Mouse (Mus musculus) embryonic facial prominence, embryonic 14.5 days (tissue): ENCODE results near the gene Olfr364-ps1. TPM values are rescaled to one million over a fixed set of nuclear protein-coding genes. Genes with fewer than 3 reads are reported as not detected.

Experiments used
- ATAC-seq: fragments of 200-750 bp; cut with Nextera tagmentation; 2 replicates; pipeline ENCODE4 v1.8.0; 2017; ENCODE audit warnings: low read depth, moderate number of reproducible peaks, moderate TSS enrichment
- DNase-seq: peaks from one replicate; pipeline ENCODE4 v3.0.0-alpha.2; 2015; ENCODE audit warnings: low spot score
- H3K27ac ChIP-seq: fragments of 300-500 bp; sonication (generic); replicated peaks from 2 replicates; pipeline ENCODE4 v1.5.1; 2014; ENCODE audit warnings: low read depth, mild to moderate bottlenecking, low read length, moderate library complexity
- H3K27me3 ChIP-seq: fragments of 300-500 bp; sonication (generic); replicated peaks from 2 replicates; pipeline ENCODE4 v1.6.1; 2014; ENCODE audit warnings: low read length; ENCODE audit not compliant: control insufficient read depth, insufficient read depth
- H3K36me3 ChIP-seq: fragments of 300-500 bp; sonication (generic); 2 replicates; pipeline ENCODE4 v1.6.1; 2014; ENCODE audit warnings: low read length, mixed read lengths; ENCODE audit not compliant: control insufficient read depth, insufficient read depth
- H3K4me1 ChIP-seq: fragments of 300-500 bp; sonication (generic); 2 replicates; pipeline ENCODE4 v1.6.1; 2014; ENCODE audit warnings: antibody characterized with exemption, low read length; ENCODE audit not compliant: control insufficient read depth, insufficient read depth
- H3K4me2 ChIP-seq: fragments of 300-500 bp; sonication (generic); 2 replicates; pipeline ENCODE4 v1.6.1; 2014; ENCODE audit warnings: low read depth, mild to moderate bottlenecking, low read length, moderate library complexity, mixed read lengths
- H3K4me3 ChIP-seq: fragments of 300-500 bp; sonication (generic); 2 replicates; pipeline ENCODE4 v1.5.1; 2014; ENCODE audit warnings: low read depth, mild to moderate bottlenecking, low read length
- H3K9ac ChIP-seq: fragments of 300-500 bp; sonication (generic); 2 replicates; pipeline ENCODE4 v1.6.1; 2014; ENCODE audit warnings: low read depth, mild to moderate bottlenecking, low read length, moderate library complexity, mixed read lengths
- H3K9me3 ChIP-seq: fragments of 300-500 bp; sonication (generic); 2 replicates; pipeline ENCODE4 v1.6.1; 2016; ENCODE audit warnings: low read length; ENCODE audit not compliant: control insufficient read depth
- WGBS: fragments of 180-500 bp; shearing (Covaris S2); extraction: QIAGEN DNeasy Blood & Tissue Kit; methylation state at CpG from one replicate; pipeline ENCODE4 v1.1.7; 2014; 5-methylcytosine and 5-hydroxymethylcytosine counted together
- polyA plus RNA-seq: library from polyadenylated mRNA; unstranded; fragments of >200 nt; fragmentation: Nextera tagmentation; extraction: Ambion mirVana; gene quantifications from 2 replicates; pipeline ENCODE4 v1.2.1, GENCODE M21; 2014

Gene Olfr364-ps1
- polyA plus RNA-seq = not detected in 2 replicates

DNA sequence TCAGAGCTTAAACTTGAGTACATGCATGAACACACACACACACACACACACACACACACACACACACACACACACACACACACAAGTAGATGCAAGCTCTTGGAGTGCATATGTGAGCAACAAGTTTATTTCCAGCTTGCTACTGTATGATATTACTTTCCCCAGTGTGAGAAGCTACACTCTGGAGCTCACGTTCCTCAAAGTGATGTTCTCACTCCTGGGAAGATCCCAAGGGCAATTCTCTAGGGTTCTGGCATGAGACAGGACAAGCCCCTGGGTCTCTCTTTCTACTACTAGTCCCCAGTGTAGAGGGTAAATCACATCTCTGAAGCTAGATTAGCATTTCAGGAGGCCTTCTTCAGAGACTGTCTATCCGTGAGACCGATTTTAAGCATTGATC lies at the start of gene Olfr364-ps1:
Gene Olfr364-ps1, plus strand, starts transcription at position 301 of the 400 bp plus-strand sequence.
- H3K9me3 ChIP-seq = 0 out of 2 replicates have a peak, but pooled peaks cover 6% of the 10 kb centered on the region
- DNase-seq (no peak), ATAC-seq (no peak)
- H3K9ac ChIP-seq = no peak within 1 kb of the TSS
- 82% methylated on average over 3 of the region's 3 CpGs for WGBS
- H3K4me3 ChIP-seq = no peak within 1 kb of the TSS
- no peaks in the 10 kb centered on the region for H3K27me3 ChIP-seq
- no peaks in the 10 kb centered on the region for H3K36me3 ChIP-seq
- H3K4me2 ChIP-seq = no peak within 1 kb of the TSS
- H3K4me1 ChIP-seq = no peaks in the 10 kb centered on the region
- no peak within 1 kb of the TSS for H3K27ac ChIP-seq

DNA sequence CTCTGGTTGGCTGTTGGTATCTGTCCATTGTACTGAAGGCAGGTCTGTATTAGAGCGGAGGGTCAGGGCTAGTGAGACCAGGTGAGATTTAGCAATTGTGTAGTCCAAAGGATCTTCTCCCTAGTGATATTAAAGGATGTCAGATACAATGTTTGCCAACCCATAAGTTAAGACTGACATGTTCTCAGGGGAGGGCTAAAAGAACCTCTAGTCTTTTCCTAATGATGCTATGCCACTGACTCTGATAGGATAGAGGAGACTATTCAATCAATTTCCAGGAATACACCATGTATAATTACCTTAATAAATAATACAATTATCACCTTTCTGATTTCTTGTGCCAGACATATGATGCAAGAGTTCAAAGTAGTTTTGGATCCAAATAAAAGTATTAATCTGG lies 21.3 kb upstream of the Olfr364-ps1 start, which contains the start of gene Olfr362:
Gene Olfr362, minus strand, starts transcription at position 101 of the 400 bp plus-strand sequence.
- Histone ChIP-seq H3K9ac (no peak within 1 kb of the TSS), H3K27ac (no peak within 1 kb of the TSS), H3K9me3 (peaks cover 4% of the 10 kb centered on the region; the same call in 1 of the 2 replicates), H3K36me3 (no peaks in the 10 kb centered on the region), H3K4me1 (no peaks in the 10 kb centered on the region), H3K4me3 (no peak within 1 kb of the TSS), H3K4me2 (no peak within 1 kb of the TSS), H3K27me3 (no peaks in the 10 kb centered on the region)
- WGBS = 95% methylated on average over 1 of the region's 1 CpGs
- no peak for ATAC-seq
- no peak for DNase-seq

DNA sequence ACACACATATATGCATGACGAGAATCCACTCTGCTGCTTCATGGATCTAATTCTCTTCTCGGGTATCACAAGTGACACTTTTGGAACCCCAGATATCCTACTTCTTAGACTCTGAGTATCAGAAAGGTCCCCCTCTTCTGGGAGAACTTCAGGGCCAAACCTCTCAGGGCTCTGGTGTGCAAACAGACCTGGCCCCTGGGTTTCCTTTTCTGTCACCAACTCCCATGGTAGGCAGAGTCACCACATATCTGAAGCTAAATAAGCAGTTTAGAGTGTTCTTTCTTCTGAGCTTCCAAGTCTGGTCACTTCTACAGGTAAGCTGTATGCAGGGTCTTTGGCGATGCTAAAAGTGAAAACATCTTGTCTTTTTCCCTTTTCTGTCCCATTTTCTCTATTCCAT lies 48.8 kb downstream of the Olfr364-ps1 start, which contains the start of gene Olfr365:
Gene Olfr365, plus strand, starts transcription at position 301 of the 400 bp plus-strand sequence.
- H3K4me3 ChIP-seq = no peak within 1 kb of the TSS
- 73% methylated on average over 3 of the region's 3 CpGs for WGBS
- no peak within 1 kb of the TSS for H3K27ac ChIP-seq
- H3K27me3 ChIP-seq = no peaks in the 10 kb centered on the region
- 0 out of 2 replicates have a peak, but pooled peaks cover 3% of the 10 kb centered on the region for H3K9me3 ChIP-seq
- no peaks in the 10 kb centered on the region for H3K4me1 ChIP-seq
- no peak within 1 kb of the TSS for H3K9ac ChIP-seq
- DNase-seq = no peak
- no peak within 1 kb of the TSS for H3K4me2 ChIP-seq
- H3K36me3 ChIP-seq = no peaks in the 10 kb centered on the region
- no peak for ATAC-seq

Other genes starting within 250 kb of the Olfr364-ps1 start
- not detected in 2 replicates for gene Olfr353, start 246.4 kb upstream of the Olfr364-ps1 start, polyA plus RNA-seq
- gene Olfr354, start 233.6 kb upstream of the Olfr364-ps1 start, polyA plus RNA-seq = not detected in 2 replicates
- not detected in 2 replicates for gene Olfr355, start 210.4 kb upstream of the Olfr364-ps1 start, polyA plus RNA-seq
- not detected in 2 replicates for gene Olfr356, start 202.2 kb upstream of the Olfr364-ps1 start, polyA plus RNA-seq
- gene Olfr357, start 145.5 kb upstream of the Olfr364-ps1 start, polyA plus RNA-seq = not detected in 2 replicates
- 0.06 TPM in 1 of 2 replicates, not detected in the other for gene Olfr358, start 130.0 kb upstream of the Olfr364-ps1 start, polyA plus RNA-seq
- gene Olfr360, start 73.6 kb upstream of the Olfr364-ps1 start, polyA plus RNA-seq = not detected in 2 replicates
- gene Olfr361, start 50.0 kb upstream of the Olfr364-ps1 start, polyA plus RNA-seq = not detected in 2 replicates
- not detected in 2 replicates for gene Olfr362, start 21.4 kb upstream of the Olfr364-ps1 start, polyA plus RNA-seq
- gene Olfr365, start 48.9 kb downstream of the Olfr364-ps1 start, polyA plus RNA-seq = not detected in 2 replicates
- gene Olfr366, start 72.3 kb downstream of the Olfr364-ps1 start, polyA plus RNA-seq = not detected in 2 replicates
- gene Olfr368, start 187.2 kb downstream of the Olfr364-ps1 start, polyA plus RNA-seq = 0.29 TPM in 1 of 2 replicates, not detected in the other
- gene Pdcl, start 220.0 kb downstream of the Olfr364-ps1 start, polyA plus RNA-seq = 41.2 and 47.0 TPM in 2 replicates